Mouse (Mus musculus) myocyte (in vitro differentiated cells): ENCODE results near the gene Traf3ip2. TPM values are rescaled to one million over a fixed set of nuclear protein-coding genes. Genes with fewer than 3 reads are reported as not detected.

Experiments used
- H3K27me3 ChIP-seq: one replicate; pipeline ENCODE4 v1.6.1; 2011; ENCODE audit not compliant: control insufficient read depth, insufficient read depth, insufficient read length
- H3K36me3 ChIP-seq: one replicate; pipeline ENCODE4 v1.6.1; 2011; ENCODE audit not compliant: control insufficient read depth, insufficient read depth
- H3K4me2 ChIP-seq: one replicate; pipeline ENCODE4 v1.6.1; 2011; ENCODE audit warnings: low read depth, control low read depth
- H3K4me3 ChIP-seq: one replicate; pipeline ENCODE4 v1.5.1; 2011; ENCODE audit warnings: mild to moderate bottlenecking, control low read depth, moderate library complexity
- H3K79me2 ChIP-seq: one replicate; pipeline ENCODE4 v1.6.1; 2011; ENCODE audit not compliant: control insufficient read depth, insufficient read depth
- H3ac ChIP-seq: one replicate; pipeline ENCODE4 v1.6.1; 2011; ENCODE audit not compliant: control insufficient read depth, insufficient read length
- CEBPB ChIP-seq: IDR thresholded peaks from 2 replicates; pipeline ENCODE4 v1.6.1; 2011; ENCODE audit warnings: mild to moderate bottlenecking, moderate library complexity; ENCODE audit not compliant: poor library complexity, insufficient read depth, severe bottlenecking
- E2F4 ChIP-seq: IDR thresholded peaks from one replicate; pipeline ENCODE4 v1.6.1; 2011; ENCODE audit warnings: mild to moderate bottlenecking, control low read depth, moderate library complexity; ENCODE audit not compliant: insufficient read depth
- MAX ChIP-seq: IDR thresholded peaks from one replicate; pipeline ENCODE4 v1.6.1; 2011; ENCODE audit warnings: low read depth, mild to moderate bottlenecking, control low read depth
- MYOD1 ChIP-seq, 3 experiments: IDR thresholded peaks; one replicate each; pipeline ENCODE4 v1.6.1; 2011; ENCODE audit warnings: control low read depth in 2 of 3, low read depth in 2 of 3, mild to moderate bottlenecking in 2 of 3, moderate library complexity in 1 of 3; ENCODE audit not compliant: insufficient read length in 2 of 3, control insufficient read depth in 1 of 3
- MYOG ChIP-seq, 3 experiments: IDR thresholded peaks; one replicate each; pipeline ENCODE4 v1.6.1; 2011; ENCODE audit warnings: control low read depth in 2 of 3, low read depth in 2 of 3, mild to moderate bottlenecking in 2 of 3; ENCODE audit not compliant: insufficient read length in 2 of 3, control insufficient read depth in 1 of 3, insufficient read depth in 1 of 3
- POLR2A ChIP-seq: IDR thresholded peaks from one replicate; pipeline ENCODE4 v1.6.1; 2011; ENCODE audit warnings: low read depth, mild to moderate bottlenecking, control low read depth, moderate library complexity; ENCODE audit not compliant: insufficient read length
- POLR2AphosphoS2 ChIP-seq: IDR thresholded peaks from one replicate; pipeline ENCODE4 v1.6.1; 2011; ENCODE audit warnings: low read depth, control low read depth; ENCODE audit not compliant: insufficient read length
- REST ChIP-seq: IDR thresholded peaks from one replicate; pipeline ENCODE4 v1.6.1; 2011; ENCODE audit warnings: mild to moderate bottlenecking, control low read depth, moderate library complexity; ENCODE audit not compliant: insufficient read depth, insufficient read length
- SRF ChIP-seq: IDR thresholded peaks from one replicate; pipeline ENCODE4 v1.6.1; 2011; ENCODE audit warnings: low read depth; ENCODE audit not compliant: control insufficient read depth, insufficient read length
- TCF12 ChIP-seq: IDR thresholded peaks from one replicate; pipeline ENCODE4 v1.6.1; 2011; ENCODE audit warnings: mild to moderate bottlenecking, control low read depth; ENCODE audit not compliant: poor library complexity, insufficient read depth, severe bottlenecking
- TCF3 ChIP-seq: IDR thresholded peaks from one replicate; pipeline ENCODE4 v1.6.1; 2011; ENCODE audit warnings: low read depth, control low read depth; ENCODE audit not compliant: insufficient read length
- USF1 ChIP-seq: IDR thresholded peaks from one replicate; pipeline ENCODE4 v1.6.1; 2011; ENCODE audit warnings: low read depth, mild to moderate bottlenecking, control low read depth, moderate library complexity
- polyA plus RNA-seq: library from polyadenylated mRNA; unstranded; fragments of >200 nt; fragmentation: generic; extraction: Trizol; gene quantifications from one replicate; pipeline ENCODE4 v1.2.1, GENCODE M21; 2012; ENCODE audit warnings: missing spikeins

Gene Traf3ip2
- polyA plus RNA-seq, 1 experiment: 4.2 TPM

- H3K27me3 ChIP-seq: no peaks in the 10 kb centered on the region
- no peak overlapping the region for H3ac ChIP-seq
- no peaks in the 10 kb centered on the region for H3K36me3 ChIP-seq
- TF ChIP-seq MYOD1 (IDR thresholded peaks at IDR 0.05; ENCODE audit: control insufficient read depth in 1 of 3, insufficient read length in 2 of 3, low read depth in 2 of 3) (no peak), USF1 (no peak), POLR2A (no peak), POLR2AphosphoS2 (no peak), E2F4 (no peak), SRF (no peak), CEBPB (no peak), TCF3 (no peak), TCF12 (no peak), REST (no peak), MAX (no peak)
- H3K4me2 ChIP-seq: no peak overlapping the region
- H3K4me3 ChIP-seq: no peak overlapping the region
- no peaks in the 10 kb centered on the region for H3K79me2 ChIP-seq
Observed at GRCm38 (mm10) chr10:39628799-39629517, 16.2 kb downstream of the Traf3ip2 start.

GRCm38 (mm10) chr10:39629746-39630552, 17.2 kb downstream of the Traf3ip2 start:
- Histone ChIP-seq H3K79me2 (no peaks in the 10 kb centered on the region), H3K27me3 (no peaks in the 10 kb centered on the region), H3K4me3 (no peak overlapping the region), H3K36me3 (no peaks in the 10 kb centered on the region), H3K4me2 (peak overlapping the region; percentile 27), H3ac (no peak overlapping the region)
- TF ChIP-seq POLR2AphosphoS2 (no peak), MYOD1 (IDR thresholded peaks at IDR 0.05; ENCODE audit: control insufficient read depth in 1 of 3, insufficient read length in 2 of 3, low read depth in 2 of 3) (peak in 2 of 3 experiments; percentile 24 to 49)

GRCm38 (mm10) chr10:39630811-39631210, 18.1 kb downstream of the Traf3ip2 start:
- no peaks in the 10 kb centered on the region for H3K36me3 ChIP-seq
- H3K27me3 ChIP-seq: no peaks in the 10 kb centered on the region
- no peak overlapping the region for H3K4me2 ChIP-seq
- TF ChIP-seq MYOD1 (IDR thresholded peaks at IDR 0.05; ENCODE audit: control insufficient read depth in 1 of 3, insufficient read length in 2 of 3, low read depth in 2 of 3): no peak
- TF ChIP-seq E2F4: no peak
- no peak for TF ChIP-seq MAX
- TF ChIP-seq MYOG (IDR thresholded peaks at IDR 0.05; ENCODE audit: control insufficient read depth in 1 of 3, insufficient read depth in 1 of 3, insufficient read length in 2 of 3, low read depth in 2 of 3): no peak
- TF ChIP-seq USF1: no peak
- TF ChIP-seq POLR2AphosphoS2: no peak
- no peak for TF ChIP-seq SRF
- no peak for TF ChIP-seq CEBPB
- no peak for TF ChIP-seq TCF12
- no peak for TF ChIP-seq TCF3
- TF ChIP-seq REST: no peak
- TF ChIP-seq POLR2A: no peak
- H3K79me2 ChIP-seq: no peaks in the 10 kb centered on the region
- H3K4me3 ChIP-seq: no peak overlapping the region
- no peak overlapping the region for H3ac ChIP-seq

GRCm38 (mm10) chr10:39631627-39632026, 18.9 kb downstream of the Traf3ip2 start:
- TF ChIP-seq CEBPB: no peak
- no peak for TF ChIP-seq E2F4
- no peak for TF ChIP-seq TCF3
- no peak for TF ChIP-seq MYOG (IDR thresholded peaks at IDR 0.05; ENCODE audit: control insufficient read depth in 1 of 3, insufficient read depth in 1 of 3, insufficient read length in 2 of 3, low read depth in 2 of 3)
- no peak for TF ChIP-seq MAX
- TF ChIP-seq TCF12: no peak
- TF ChIP-seq SRF: no peak
- no peak for TF ChIP-seq MYOD1 (IDR thresholded peaks at IDR 0.05; ENCODE audit: control insufficient read depth in 1 of 3, insufficient read length in 2 of 3, low read depth in 2 of 3)
- no peak for TF ChIP-seq REST
- Histone ChIP-seq H3K79me2 (no peaks in the 10 kb centered on the region), H3K4me3 (no peak overlapping the region), H3K36me3 (no peaks in the 10 kb centered on the region), H3ac (no peak overlapping the region), H3K4me2 (no peak overlapping the region), H3K27me3 (no peaks in the 10 kb centered on the region)

GRCm38 (mm10) chr10:39633379-39633778, 20.6 kb downstream of the Traf3ip2 start:
- Histone ChIP-seq H3K4me3 (no peak overlapping the region), H3K79me2 (no peaks in the 10 kb centered on the region), H3K4me2 (no peak overlapping the region), H3ac (no peak overlapping the region), H3K27me3 (no peaks in the 10 kb centered on the region), H3K36me3 (no peaks in the 10 kb centered on the region)
- TF ChIP-seq MYOG (IDR thresholded peaks at IDR 0.05; ENCODE audit: control insufficient read depth in 1 of 3, insufficient read depth in 1 of 3, insufficient read length in 2 of 3, low read depth in 2 of 3) (no peak), SRF (no peak), MYOD1 (IDR thresholded peaks at IDR 0.05; ENCODE audit: control insufficient read depth in 1 of 3, insufficient read length in 2 of 3, low read depth in 2 of 3) (peak in 2 of 3 experiments; percentile 67 to 68), E2F4 (no peak)
